Mouse (Mus musculus) forebrain, embryonic 11.5 days (tissue): Measurements from ENCODE around the gene 4933427D14Rik. TPM values are rescaled to one million over a fixed set of nuclear protein-coding genes. Genes with fewer than 3 reads are reported as not detected.

Source experiments
- ATAC-seq: fragments of 200-750 bp; cut with Nextera tagmentation; replicated peaks from 2 replicates; pipeline ENCODE4 v1.8.0; 2017; ENCODE audit warnings: moderate TSS enrichment; ENCODE audit not compliant: low FRiP score
- DNase-seq: peaks from one replicate; pipeline ENCODE4 v3.0.0-alpha.2; 2017; ENCODE audit warnings: low spot score
- H3K27ac ChIP-seq: fragments of 300-500 bp; sonication (generic); 2 replicates; pipeline ENCODE4 v1.5.1; 2014; ENCODE audit warnings: low read depth, low read length
- H3K27me3 ChIP-seq: fragments of 300-500 bp; sonication (generic); 2 replicates; pipeline ENCODE4 v1.6.1; 2014; ENCODE audit warnings: mild to moderate bottlenecking, low read length, mixed read lengths; ENCODE audit not compliant: control insufficient read depth, insufficient read depth
- H3K36me3 ChIP-seq: fragments of 300-500 bp; sonication (generic); 2 replicates; pipeline ENCODE4 v1.6.1; 2014; ENCODE audit warnings: mild to moderate bottlenecking, low read length, moderate library complexity, mixed read lengths; ENCODE audit not compliant: control insufficient read depth, insufficient read depth
- H3K4me1 ChIP-seq: fragments of 300-500 bp; sonication (generic); replicated peaks from 2 replicates; pipeline ENCODE4 v1.6.1; 2014; ENCODE audit warnings: low read length, mixed read lengths; ENCODE audit not compliant: control insufficient read depth, insufficient read depth
- H3K4me2 ChIP-seq: fragments of 300-500 bp; sonication (generic); 2 replicates; pipeline ENCODE4 v1.6.1; 2014; ENCODE audit warnings: low read depth, mild to moderate bottlenecking, low read length, moderate library complexity, mixed read lengths; ENCODE audit not compliant: severe bottlenecking
- H3K4me3 ChIP-seq: fragments of 300-500 bp; sonication (generic); 2 replicates; pipeline ENCODE4 v1.5.1; 2014; ENCODE audit warnings: low read depth, low read length
- H3K9ac ChIP-seq: fragments of 300-500 bp; sonication (generic); 2 replicates; pipeline ENCODE4 v1.6.1; 2014; ENCODE audit warnings: low read length
- H3K9me3 ChIP-seq: fragments of 300-500 bp; sonication (generic); 2 replicates; pipeline ENCODE4 v1.6.1; 2016; ENCODE audit warnings: low read length, mixed read lengths; ENCODE audit not compliant: control insufficient read depth
- WGBS: fragments of 180-500 bp; shearing (Covaris S2); extraction: QIAGEN DNeasy Blood & Tissue Kit; methylation state at CpG from one replicate; pipeline ENCODE4 v1.1.7; 2014; 5-methylcytosine and 5-hydroxymethylcytosine counted together
- polyA plus RNA-seq: library from polyadenylated mRNA; unstranded; fragments of >200 nt; fragmentation: Nextera tagmentation; extraction: Ambion mirVana; gene quantifications from 2 replicates; pipeline ENCODE4 v1.2.1, GENCODE M21; 2014

The 4933427D14Rik gene
- 18.7 and 19.2 TPM in 2 replicates for polyA plus RNA-seq

GRCm38 (mm10) chr11:72207204-72207833 is at the start of gene 4933427D14Rik, which contains the start of gene Txndc17:
TSS of gene 4933427D14Rik (minus strand) at chr11:72207459.
TSS of gene Txndc17 (plus strand) at chr11:72207547.
- peak within 1 kb of the TSS; percentile 83 for H3K9ac ChIP-seq
- no peaks in the 10 kb centered on the region for H3K9me3 ChIP-seq
- peak within 1 kb of the TSS; percentile 87 for H3K4me3 ChIP-seq
- no peaks in the 10 kb centered on the region for H3K27me3 ChIP-seq
- 0% methylated on average over 42 of the region's 42 CpGs for WGBS
- DNase-seq: peak; percentile 90
- peaks cover 3% of the 10 kb centered on the region; the same call in 1 of the 2 replicates for H3K36me3 ChIP-seq
- H3K27ac ChIP-seq: peak within 1 kb of the TSS; percentile 43; the same call in 1 of the 2 replicates
- peak; percentile 95 for ATAC-seq
- peak within 1 kb of the TSS; percentile 89 for H3K4me2 ChIP-seq
- peaks cover 9% of the 10 kb centered on the region for H3K4me1 ChIP-seq

GRCm38 (mm10) chr11:72256441-72256840 is 49.2 kb upstream of the 4933427D14Rik start:
- H3K4me1 ChIP-seq: no peaks in the 10 kb centered on the region
- WGBS: 77% methylated on average over 2 of the region's 2 CpGs
- H3K27me3 ChIP-seq: no peaks in the 10 kb centered on the region
- H3K9me3 ChIP-seq: no peaks in the 10 kb centered on the region
- no peak for DNase-seq
- H3K9ac ChIP-seq: no peak overlapping the region
- no peaks in the 10 kb centered on the region for H3K36me3 ChIP-seq
- no peak overlapping the region for H3K27ac ChIP-seq
- no peak overlapping the region for H3K4me2 ChIP-seq
- ATAC-seq: no peak
- H3K4me3 ChIP-seq: no peak overlapping the region

- WGBS: 89% methylated on average over 4 of the region's 4 CpGs
- Histone ChIP-seq H3K9ac (no peak overlapping the region), H3K4me2 (no peak overlapping the region)
These were observed 48.4 kb upstream of the 4933427D14Rik start for GRCm38 (mm10) chr11:72255629-72256028.

GRCm38 (mm10) chr11:72245196-72245753 is 38.0 kb upstream of the 4933427D14Rik start:
- Histone ChIP-seq H3K27ac (no peak overlapping the region), H3K27me3 (no peaks in the 10 kb centered on the region), H3K4me3 (no peak overlapping the region), H3K36me3 (no peaks in the 10 kb centered on the region), H3K4me2 (no peak overlapping the region), H3K4me1 (no peaks in the 10 kb centered on the region), H3K9ac (no peak overlapping the region), H3K9me3 (no peaks in the 10 kb centered on the region)
- 81% methylated on average over 8 of the region's 8 CpGs for WGBS
- ATAC-seq: no peak
- DNase-seq: no peak

More at GRCm38 (mm10) chr11:72255629-72256028, 48.4 kb upstream of the 4933427D14Rik start:
- H3K4me1 ChIP-seq: no peaks in the 10 kb centered on the region
- no peak for ATAC-seq
- no peaks in the 10 kb centered on the region for H3K9me3 ChIP-seq
- H3K27ac ChIP-seq: no peak overlapping the region
- no peak overlapping the region for H3K4me3 ChIP-seq
- DNase-seq: peak; percentile 2
- H3K36me3 ChIP-seq: no peaks in the 10 kb centered on the region
- no peaks in the 10 kb centered on the region for H3K27me3 ChIP-seq

GRCm38 (mm10) chr11:72240062-72240860 is 33.0 kb upstream of the 4933427D14Rik start:
- ATAC-seq (no peak), DNase-seq (no peak)
- Histone ChIP-seq H3K4me3 (no peak overlapping the region), H3K9ac (no peak overlapping the region), H3K9me3 (no peaks in the 10 kb centered on the region), H3K4me2 (no peak overlapping the region), H3K27me3 (no peaks in the 10 kb centered on the region), H3K4me1 (no peaks in the 10 kb centered on the region), H3K36me3 (no peaks in the 10 kb centered on the region), H3K27ac (no peak overlapping the region)
- 76% methylated on average over 4 of the region's 4 CpGs for WGBS

- no peaks in the 10 kb centered on the region for H3K4me1 ChIP-seq
- no peaks in the 10 kb centered on the region for H3K9me3 ChIP-seq
- no peaks in the 10 kb centered on the region for H3K27me3 ChIP-seq
- no peaks in the 10 kb centered on the region for H3K36me3 ChIP-seq
- no peak overlapping the region for H3K4me3 ChIP-seq
- peak; percentile 44 for DNase-seq
- no peak overlapping the region for H3K9ac ChIP-seq
- no peak overlapping the region for H3K4me2 ChIP-seq
- ATAC-seq: no peak
- no peak overlapping the region for H3K27ac ChIP-seq
- WGBS: 78% methylated on average over 5 of the region's 5 CpGs
These were observed 26.8 kb upstream of the 4933427D14Rik start for GRCm38 (mm10) chr11:72234013-72234412.

- Histone ChIP-seq H3K4me2 (no peak overlapping the region), H3K27me3 (no peaks in the 10 kb centered on the region), H3K36me3 (no peaks in the 10 kb centered on the region), H3K4me1 (no peaks in the 10 kb centered on the region), H3K9ac (no peak overlapping the region), H3K4me3 (no peak overlapping the region), H3K9me3 (no peaks in the 10 kb centered on the region), H3K27ac (no peak overlapping the region)
- 77% methylated on average over 1 of the region's 1 CpGs for WGBS
- DNase-seq: peak; percentile 27
- ATAC-seq: no peak
These were observed 25.7 kb upstream of the 4933427D14Rik start for GRCm38 (mm10) chr11:72232991-72233390.

- Histone ChIP-seq H3K27ac (no peak overlapping the region), H3K4me1 (no peaks in the 10 kb centered on the region), H3K27me3 (no peaks in the 10 kb centered on the region), H3K36me3 (no peaks in the 10 kb centered on the region), H3K9me3 (no peaks in the 10 kb centered on the region), H3K4me2 (no peak overlapping the region), H3K4me3 (no peak overlapping the region), H3K9ac (no peak overlapping the region)
- no peak for ATAC-seq
- peak; percentile 17 for DNase-seq
- WGBS: 86% methylated on average over 7 of the region's 7 CpGs
These were observed 24.8 kb upstream of the 4933427D14Rik start for GRCm38 (mm10) chr11:72232068-72232467.
